Mouse (Mus musculus): ENCODE measurements at regions not wholly inside any gene's neighbourhood (a gene's known extent, or its start where the extent isn't known, plus 50 kb on each side); places are given as distances from the start of the nearest gene placed in this dataset.

GRCm38 (mm10) chr13:35079685-35080084 lies 52.8 kb upstream of the Eci2 start:
- DNase-seq (ENCODE audit: low spot score), result no peak

GRCm38 (mm10) chr13:35085386-35085785 lies 58.5 kb upstream of the Eci2 start:
- DNase-seq (ENCODE audit: low spot score), result no peak

- peak; percentile 45 for DNase-seq (ENCODE audit: low spot score)
Observed at GRCm38 (mm10) chr13:35087246-35088040, 60.5 kb upstream of the Eci2 start.

GRCm38 (mm10) chr13:35091155-35091554 lies 64.3 kb upstream of the Eci2 start:
- no peak for DNase-seq (ENCODE audit: low spot score)

GRCm38 (mm10) chr13:35119782-35120181 lies 92.9 kb upstream of the Eci2 start:
- no peak for DNase-seq (ENCODE audit: low spot score)

GRCm38 (mm10) chr13:35129475-35129874 lies 102.6 kb upstream of the Eci2 start:
- no peak for DNase-seq (ENCODE audit: low spot score)

GRCm38 (mm10) chr13:35131272-35132185 lies 104.6 kb upstream of the Eci2 start:
- no peak for DNase-seq (ENCODE audit: low spot score)

- no peak for DNase-seq (ENCODE audit: low spot score)
Observed at GRCm38 (mm10) chr13:35151629-35152028, 124.7 kb upstream of the Eci2 start.

GRCm38 (mm10) chr13:35159456-35159855 lies 132.6 kb upstream of the Eci2 start:
- DNase-seq (ENCODE audit: low spot score), result no peak

GRCm38 (mm10) chr13:35160767-35161166 lies 133.9 kb upstream of the Eci2 start:
- no peak for DNase-seq (ENCODE audit: low spot score)

- DNase-seq (ENCODE audit: low spot score), result peak; percentile 81
Observed at GRCm38 (mm10) chr13:35166080-35166479, 139.2 kb upstream of the Eci2 start.

- no peak for DNase-seq (ENCODE audit: low spot score)
Observed at GRCm38 (mm10) chr13:35166831-35167541, 140.1 kb upstream of the Eci2 start.

- DNase-seq (ENCODE audit: low spot score), result peak; percentile 56
Observed at GRCm38 (mm10) chr13:35171562-35172254, 144.8 kb upstream of the Eci2 start.

GRCm38 (mm10) chr13:35173522-35173921 lies 146.6 kb upstream of the Eci2 start:
- DNase-seq (ENCODE audit: low spot score), result no peak

GRCm38 (mm10) chr13:35175587-35175986 lies 148.7 kb upstream of the Eci2 start:
- DNase-seq (ENCODE audit: low spot score), result no peak

GRCm38 (mm10) chr13:35177305-35177704 lies 150.4 kb upstream of the Eci2 start:
- no peak for DNase-seq (ENCODE audit: low spot score)

- no peak for DNase-seq (ENCODE audit: low spot score)
Observed at GRCm38 (mm10) chr13:35189028-35189711, 162.3 kb upstream of the Eci2 start.

GRCm38 (mm10) chr13:35202069-35202468 lies 175.2 kb upstream of the Eci2 start:
- DNase-seq (ENCODE audit: low spot score), result no peak

GRCm38 (mm10) chr13:35208319-35208718 lies 181.4 kb upstream of the Eci2 start:
- no peak for DNase-seq (ENCODE audit: low spot score)

- no peak for DNase-seq (ENCODE audit: low spot score)
Observed at GRCm38 (mm10) chr13:35209551-35209950, 182.7 kb upstream of the Eci2 start.

GRCm38 (mm10) chr13:35211834-35212233 lies 184.9 kb upstream of the Eci2 start:
- DNase-seq (ENCODE audit: low spot score), result no peak

Data from testis, postnatal 10 days (tissue).